Mouse (Mus musculus) embryonic facial prominence, embryonic 11.5 days (tissue): Measurements from ENCODE around the gene Ifi27l2b. TPM values are rescaled to one million over a fixed set of nuclear protein-coding genes. Genes with fewer than 3 reads are reported as not detected.
"Not testable (repeated sequence)": the region's sequence is repeated elsewhere in the genome, so short reads cannot be mapped to it uniquely, and the experiment has no call there.

Source experiments
- ATAC-seq: fragments of 200-750 bp; cut with Nextera tagmentation; replicated peaks from 2 replicates; pipeline ENCODE4 v1.8.0; 2017; ENCODE audit warnings: low read depth; ENCODE audit not compliant: insufficient number of reproducible peaks, low FRiP score, low TSS enrichment
- DNase-seq: peaks from one replicate; pipeline ENCODE4 v3.0.0-alpha.2; 2015; ENCODE audit warnings: low spot score
- H3K27ac ChIP-seq: fragments of 300-500 bp; sonication (generic); replicated peaks from 2 replicates; pipeline ENCODE4 v1.5.1; 2014; ENCODE audit warnings: mild to moderate bottlenecking, low read depth, low read length, control low read depth
- H3K27me3 ChIP-seq: fragments of 300-500 bp; sonication (generic); 2 replicates; pipeline ENCODE4 v1.6.1; 2014; ENCODE audit warnings: mild to moderate bottlenecking, low read length, moderate library complexity, mixed read lengths; ENCODE audit not compliant: control insufficient read depth, insufficient read depth
- H3K36me3 ChIP-seq: fragments of 300-500 bp; sonication (generic); replicated peaks from 2 replicates; pipeline ENCODE4 v1.6.1; 2014; ENCODE audit warnings: low read depth, mild to moderate bottlenecking, low read length, moderate library complexity, mixed read lengths; ENCODE audit not compliant: control insufficient read depth, insufficient read depth
- H3K4me1 ChIP-seq: fragments of 300-500 bp; sonication (generic); 2 replicates; pipeline ENCODE4 v1.6.1; 2014; ENCODE audit warnings: low read length, mixed read lengths; ENCODE audit not compliant: control insufficient read depth, insufficient read depth
- H3K4me2 ChIP-seq: fragments of 300-500 bp; sonication (generic); 2 replicates; pipeline ENCODE4 v1.6.1; 2014; ENCODE audit warnings: low read depth, mild to moderate bottlenecking, control low read depth, low read length, moderate library complexity
- H3K4me3 ChIP-seq: fragments of 300-500 bp; sonication (generic); 2 replicates; pipeline ENCODE4 v1.5.1; 2014; ENCODE audit warnings: low read depth, low read length, control low read depth
- H3K9ac ChIP-seq: fragments of 300-500 bp; sonication (generic); replicated peaks from 2 replicates; pipeline ENCODE4 v1.6.1; 2014; ENCODE audit warnings: mild to moderate bottlenecking, control low read depth, low read length
- H3K9me3 ChIP-seq: fragments of 300-500 bp; sonication (generic); replicated peaks from 2 replicates; pipeline ENCODE4 v1.6.1; 2016; ENCODE audit warnings: mild to moderate bottlenecking, low read length, inconsistent platforms, mixed read lengths; ENCODE audit not compliant: control insufficient read depth
- WGBS: fragments of 180-500 bp; shearing (Covaris S2); extraction: QIAGEN DNeasy Blood & Tissue Kit; methylation state at CpG from one replicate; pipeline ENCODE4 v1.1.7; 2014; 5-methylcytosine and 5-hydroxymethylcytosine counted together
- polyA plus RNA-seq: library from polyadenylated mRNA; unstranded; fragments of >200 nt; fragmentation: Nextera tagmentation; extraction: Ambion mirVana; gene quantifications from 2 replicates; pipeline ENCODE4 v1.2.1, GENCODE M21; 2014

Ifi27l2b gene
- polyA plus RNA-seq, 1 experiment from 2014 or later, result not detected

DNA sequence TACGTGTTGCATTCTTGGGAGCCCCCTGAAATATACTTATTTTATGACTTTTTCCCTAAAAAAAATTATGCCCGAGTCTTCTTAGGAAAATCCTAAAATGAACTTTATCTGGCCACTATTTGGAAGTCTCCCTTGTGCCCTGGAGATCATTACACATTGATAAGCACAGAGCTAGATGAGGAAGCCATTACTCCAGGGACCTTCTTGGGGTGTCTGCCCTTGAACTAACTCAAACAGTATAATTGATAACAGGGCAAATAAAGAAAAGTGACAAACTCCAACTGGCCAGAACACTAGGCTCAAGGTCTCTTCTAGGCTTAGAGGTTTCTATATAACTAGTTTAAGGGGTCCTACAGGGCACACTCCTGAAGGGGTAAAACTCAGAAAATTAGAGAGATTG is 30.7 kb upstream of the Ifi27l2b start:
- 79% methylated on average over 2 of the region's 2 CpGs for WGBS
- no peak overlapping the region for H3K27ac ChIP-seq
- no peak overlapping the region for H3K4me3 ChIP-seq
- DNase-seq (no peak), ATAC-seq (no peak)
- no peak overlapping the region for H3K9ac ChIP-seq
- H3K36me3 ChIP-seq, result no peaks in the 10 kb centered on the region
- no peaks in the 10 kb centered on the region for H3K4me1 ChIP-seq
- H3K4me2 ChIP-seq, result no peak overlapping the region
- H3K27me3 ChIP-seq, result no peaks in the 10 kb centered on the region
- H3K9me3 ChIP-seq, result no peaks in the 10 kb centered on the region

DNA sequence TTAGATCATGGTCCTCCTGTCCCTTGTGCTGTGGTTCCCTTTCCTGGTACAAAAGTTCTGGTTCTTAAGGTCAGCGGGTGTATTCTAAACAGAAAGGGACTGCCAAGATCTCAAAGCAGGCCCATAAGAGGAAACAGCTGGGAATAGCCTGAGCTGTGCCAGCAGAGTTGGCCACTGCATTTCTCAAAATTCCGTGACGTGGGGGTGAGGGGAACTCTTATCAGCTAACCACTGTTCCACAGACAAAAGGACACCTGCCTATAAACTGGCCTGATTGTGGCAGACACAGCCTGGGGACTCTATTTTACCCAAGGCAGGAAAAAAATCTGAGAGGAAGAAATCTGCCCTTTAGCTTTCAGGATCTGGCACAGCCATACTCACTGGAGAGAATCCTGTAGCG is 30.3 kb upstream of the Ifi27l2b start:
- H3K27ac ChIP-seq, result no peak overlapping the region
- WGBS, result 71% methylated on average over 4 of the region's 4 CpGs
- DNase-seq (no peak), ATAC-seq (no peak)
- H3K4me3 ChIP-seq, result no peak overlapping the region
- H3K4me2 ChIP-seq, result no peak overlapping the region
- H3K36me3 ChIP-seq, result no peaks in the 10 kb centered on the region
- H3K4me1 ChIP-seq, result no peaks in the 10 kb centered on the region
- H3K27me3 ChIP-seq, result no peaks in the 10 kb centered on the region
- no peak overlapping the region for H3K9ac ChIP-seq
- H3K9me3 ChIP-seq, result no peaks in the 10 kb centered on the region

DNA sequence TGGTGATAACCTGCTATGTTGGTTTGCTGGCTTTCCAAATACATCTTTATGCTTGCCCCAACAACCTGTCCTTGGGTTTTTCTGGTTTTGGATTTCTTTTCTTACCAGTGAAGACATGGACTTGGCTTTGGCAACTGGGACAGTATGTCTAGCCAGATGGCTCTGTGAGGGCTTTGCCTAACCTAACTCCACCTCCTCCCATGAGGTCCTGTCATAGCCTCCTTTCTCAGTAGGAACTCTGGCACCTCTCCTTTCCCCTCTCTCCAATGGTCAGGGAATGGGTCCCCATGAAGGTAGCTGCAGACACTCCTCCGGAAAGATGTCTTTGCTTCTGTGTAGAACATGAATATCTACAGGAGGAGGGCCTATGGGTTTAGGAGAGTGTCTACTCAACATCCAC is 29.7 kb upstream of the Ifi27l2b start:
- no peaks in the 10 kb centered on the region for H3K9me3 ChIP-seq
- no peaks in the 10 kb centered on the region for H3K27me3 ChIP-seq
- H3K9ac ChIP-seq, result no peak overlapping the region
- ATAC-seq (no peak), DNase-seq (no peak)
- no peak overlapping the region for H3K4me3 ChIP-seq
- no peak overlapping the region for H3K27ac ChIP-seq
- WGBS, result 95% methylated on average over 1 of the region's 1 CpGs
- no peaks in the 10 kb centered on the region for H3K36me3 ChIP-seq
- no peaks in the 10 kb centered on the region for H3K4me1 ChIP-seq
- no peak overlapping the region for H3K4me2 ChIP-seq

DNA sequence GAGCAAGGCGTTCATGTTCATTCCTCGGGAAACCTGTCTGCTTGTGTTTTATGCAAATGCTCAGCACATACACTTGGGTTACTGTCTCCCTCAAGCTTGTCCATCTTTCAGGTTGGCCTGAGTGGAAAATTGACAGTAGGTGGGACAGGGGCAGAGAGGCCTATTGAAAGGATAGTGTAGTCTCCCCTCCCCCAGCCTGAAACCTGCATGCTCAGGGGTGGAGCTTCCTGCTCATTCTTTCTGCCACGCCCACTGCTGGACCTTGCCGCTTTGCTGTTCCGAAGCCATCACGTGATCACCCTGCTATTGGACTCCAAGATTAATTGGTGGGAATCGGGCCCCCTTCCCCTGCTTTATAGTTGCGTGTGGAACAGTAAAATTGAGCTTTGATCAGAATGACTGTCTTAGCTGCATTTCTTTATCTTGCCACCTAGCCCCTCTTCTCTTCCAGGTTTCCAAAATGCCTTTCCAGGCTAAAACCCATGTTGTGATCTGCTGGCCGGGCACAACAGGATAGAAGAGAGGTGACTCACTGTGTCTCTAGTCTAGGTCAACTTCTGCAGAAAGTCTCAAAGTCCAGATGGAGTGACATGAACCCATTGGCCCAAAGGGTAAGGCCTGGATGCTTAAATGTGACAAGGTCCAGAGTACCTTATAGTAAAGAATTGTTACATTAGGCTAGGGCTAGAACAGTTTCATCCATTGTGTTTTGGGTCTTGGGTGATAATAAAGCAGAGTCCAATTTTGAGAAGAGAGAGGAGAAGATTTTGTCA is 27.4 kb upstream of the Ifi27l2b start:
- not testable (repeated sequence) for H3K4me1 ChIP-seq, H3K4me3 ChIP-seq, H3K9me3 ChIP-seq, ATAC-seq, H3K36me3 ChIP-seq, H3K4me2 ChIP-seq, H3K27me3 ChIP-seq, H3K9ac ChIP-seq, H3K27ac ChIP-seq, DNase-seq
- WGBS, result 53% methylated on average over 9 of the region's 9 CpGs

DNA sequence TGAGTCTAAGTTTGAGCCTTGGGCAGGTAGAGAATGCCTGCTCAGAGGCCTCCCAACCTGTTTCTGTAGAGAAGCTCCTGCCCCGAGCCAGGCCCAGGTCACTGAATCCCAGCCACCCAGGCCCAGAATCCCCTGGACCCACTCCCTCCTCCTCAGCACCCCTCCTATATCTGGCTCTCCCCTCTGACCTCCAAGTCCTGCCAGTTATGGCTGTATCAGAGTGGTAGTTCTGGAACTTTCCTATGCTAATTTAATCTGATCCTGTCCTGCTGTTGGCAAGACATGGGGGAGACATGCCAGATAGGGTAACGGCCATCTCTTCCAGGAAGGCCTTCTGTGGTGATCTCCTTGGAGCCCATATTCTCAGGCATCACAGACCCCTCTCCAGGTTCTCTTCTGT is 25.8 kb upstream of the Ifi27l2b start:
- 82% methylated on average over 2 of the region's 2 CpGs for WGBS
- Histone ChIP-seq H3K4me1 (no peaks in the 10 kb centered on the region), H3K4me3 (no peak overlapping the region), H3K9me3 (no peaks in the 10 kb centered on the region), H3K4me2 (no peak overlapping the region), H3K36me3 (no peaks in the 10 kb centered on the region), H3K27ac (no peak overlapping the region), H3K27me3 (no peaks in the 10 kb centered on the region), H3K9ac (no peak overlapping the region)
- no peak for ATAC-seq
- no peak for DNase-seq

DNA sequence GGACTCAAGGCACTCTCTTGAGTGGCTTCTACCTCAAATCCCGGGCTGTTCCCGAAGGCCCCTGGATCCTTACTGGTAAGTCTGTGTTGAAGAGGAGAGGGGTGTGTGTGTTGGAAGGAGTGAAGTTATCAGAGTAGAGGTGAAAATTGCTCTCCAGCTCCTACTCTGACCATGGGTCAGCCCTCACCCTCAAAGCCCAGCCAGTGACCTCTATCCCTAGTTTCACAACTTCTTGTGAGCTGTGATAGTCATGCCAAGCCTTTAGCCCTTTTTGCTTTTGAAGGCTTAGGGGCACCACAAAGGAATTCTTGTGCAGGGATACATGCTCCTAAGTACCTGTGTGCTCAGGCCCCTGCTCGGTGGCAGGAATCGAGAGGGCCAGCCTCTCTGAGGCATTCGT is 24.6 kb upstream of the Ifi27l2b start:
- WGBS, result 85% methylated on average over 5 of the region's 5 CpGs
- Histone ChIP-seq H3K9ac (no peak overlapping the region), H3K4me1 (no peaks in the 10 kb centered on the region), H3K27me3 (no peaks in the 10 kb centered on the region), H3K9me3 (no peaks in the 10 kb centered on the region), H3K4me2 (no peak overlapping the region), H3K4me3 (no peak overlapping the region), H3K36me3 (no peaks in the 10 kb centered on the region), H3K27ac (no peak overlapping the region)
- no peak for ATAC-seq
- no peak for DNase-seq

DNA sequence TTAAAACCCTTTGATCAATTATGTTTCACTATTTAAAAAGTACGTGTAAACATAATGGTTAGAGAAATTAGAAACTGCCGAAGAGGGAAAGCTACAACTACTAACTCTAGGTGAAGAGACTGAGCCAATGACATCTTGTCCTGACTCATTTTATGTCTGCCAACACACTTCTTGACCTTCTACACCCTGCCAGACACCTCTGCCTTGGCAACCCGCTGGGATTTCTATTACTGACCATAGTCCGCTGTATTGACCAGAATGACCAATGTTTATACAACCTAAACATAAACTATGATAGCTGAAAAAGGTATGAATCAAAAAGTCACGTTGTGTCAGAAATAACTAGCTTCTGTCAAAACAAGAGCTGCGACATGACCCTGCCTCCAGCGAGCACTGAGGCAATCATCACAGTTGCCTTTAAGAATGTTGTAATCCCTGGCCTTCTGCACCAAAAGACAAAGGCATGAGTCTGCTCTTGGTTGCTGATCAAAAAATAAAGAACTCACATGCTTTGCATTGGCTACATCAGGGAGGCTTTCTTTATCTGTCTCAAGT is 20.5 kb upstream of the Ifi27l2b start:
- H3K4me1 ChIP-seq, result no peaks in the 10 kb centered on the region
- WGBS, result 73% methylated on average over 7 of the region's 7 CpGs
- no peaks in the 10 kb centered on the region for H3K9me3 ChIP-seq
- H3K4me3 ChIP-seq, result no peak overlapping the region
- no peak overlapping the region for H3K4me2 ChIP-seq
- no peak overlapping the region for H3K27ac ChIP-seq
- H3K36me3 ChIP-seq, result no peaks in the 10 kb centered on the region
- DNase-seq (no peak), ATAC-seq (no peak)
- H3K27me3 ChIP-seq, result no peaks in the 10 kb centered on the region
- H3K9ac ChIP-seq, result no peak overlapping the region

DNA sequence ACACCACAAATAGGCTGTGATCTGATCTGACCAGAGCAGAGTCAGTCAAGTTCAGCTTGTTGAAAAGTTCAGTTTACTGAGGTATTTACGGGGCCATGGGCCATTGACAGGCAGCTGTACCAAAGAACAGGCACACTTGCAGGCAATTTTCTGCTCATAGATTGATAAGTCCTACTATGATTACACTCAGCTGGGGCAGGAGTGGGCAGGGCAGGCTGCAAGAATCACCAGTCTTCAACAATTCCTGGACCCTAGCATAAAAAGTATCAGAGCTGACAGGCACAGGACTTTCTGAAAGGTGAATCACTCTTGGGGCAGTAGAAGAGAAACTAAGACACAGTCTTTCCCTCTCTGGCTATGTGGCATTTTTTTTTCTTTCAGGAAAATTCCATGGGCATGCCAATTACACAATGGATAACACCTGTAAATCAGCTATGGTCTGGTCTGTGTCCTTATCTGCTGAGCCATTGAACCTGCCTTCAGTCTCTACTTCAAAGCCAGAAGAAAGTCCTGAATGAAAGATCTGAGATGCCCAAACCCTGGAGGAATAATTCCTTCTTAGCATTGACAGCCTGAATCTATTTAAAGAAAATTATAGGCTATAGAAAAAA is 19.9 kb upstream of the Ifi27l2b start:
- Histone ChIP-seq H3K4me1 (no peaks in the 10 kb centered on the region), H3K27me3 (no peaks in the 10 kb centered on the region), H3K9ac (no peak overlapping the region), H3K4me3 (no peak overlapping the region), H3K36me3 (no peaks in the 10 kb centered on the region), H3K27ac (no peak overlapping the region), H3K9me3 (no peaks in the 10 kb centered on the region), H3K4me2 (no peak overlapping the region)
- DNase-seq, result no peak
- 74% methylated on average over 1 of the region's 1 CpGs for WGBS
- no peak for ATAC-seq
